21 mouse cellular contexts compared by ENCODE assay signal in the genomic region with DNA sequence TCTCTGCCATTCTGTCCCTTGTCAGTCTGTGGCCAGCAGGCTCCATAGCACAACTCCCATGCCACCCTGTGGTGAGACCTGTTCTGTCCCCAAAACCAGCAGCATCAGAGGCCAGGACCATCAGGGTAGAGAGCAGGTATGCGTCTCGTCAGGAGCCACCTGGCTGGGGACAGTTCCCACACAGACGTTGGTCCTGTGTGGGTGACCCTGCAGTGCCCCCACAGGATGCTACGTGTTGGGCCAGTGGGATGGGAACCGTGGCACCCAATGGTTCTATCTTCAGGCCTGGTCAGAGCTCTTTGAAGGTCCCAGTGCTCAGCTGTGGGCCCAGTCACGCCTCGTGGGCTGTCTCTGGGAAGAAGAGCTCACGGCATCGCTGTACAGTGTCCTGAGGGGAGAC. TPM values are rescaled to one million over a fixed set of nuclear protein-coding genes. Genes with fewer than 3 reads are reported as not detected.
"Had no signal": no experiment of that assay in that cellular context is flagged by ENCODE, and none has a peak within 500 bp of the region (broad histone marks: within the 10 kb centered on the region; RNA-seq: fewer than 3 reads in every experiment).

No protein-coding gene starts in this region.

- H3K27me3 ChIP-seq: limb, embryonic 13.5 days; neural tube, embryonic 13.5 days had no signal

- H3K4me3 ChIP-seq: limb, embryonic 13.5 days; liver, embryonic 15.5 days; neural tube, embryonic 13.5 days had no signal

- H3K4me1 ChIP-seq: limb, embryonic 13.5 days; neural tube, embryonic 13.5 days had no signal

- H3K9ac ChIP-seq: limb, embryonic 13.5 days; liver, embryonic 15.5 days; lung, embryonic 14.5 days; neural tube, embryonic 13.5 days had no signal

- H3K9me3 ChIP-seq: limb, embryonic 13.5 days; liver, embryonic 15.5 days; neural tube, embryonic 13.5 days had no signal

- H3K27ac ChIP-seq: limb, embryonic 13.5 days; liver, embryonic 15.5 days; neural tube, embryonic 13.5 days had no signal

- H3K4me2 ChIP-seq: limb, embryonic 13.5 days; liver, embryonic 15.5 days; lung, embryonic 14.5 days; neural tube, embryonic 13.5 days had no signal

- DNase-seq: kidney, adult 8-10 months; kidney, postnatal 36 days; left cerebral cortex, postnatal 4 days; lung, embryonic 14.5 days; midbrain, embryonic 14.5 days; retina, postnatal 1 day; right cerebral cortex, postnatal 4 days; spleen, adult 18-20 months; thymus, adult 18-20 months; thymus, postnatal 14 days had no signal

RNA-seq across cellular contexts. Expression of a gene that starts 14.6 kb away (rescaled TPM):
- total RNA-seq: megakaryocyte-erythroid progenitor cell, adult 5-6 weeks had no signal

RNA-seq across cellular contexts. Expression of a gene that starts 29.2 kb away (rescaled TPM):
- total RNA-seq: layer of hippocampus, adult 8-10 months; layer of hippocampus, postnatal 14 days; left cerebral cortex, adult 18-20 months; left cerebral cortex, postnatal 10 days; left cerebral cortex, postnatal 4 days; liver, adult 2 months; megakaryocyte-erythroid progenitor cell, adult 5-6 weeks had no signal
- polyA plus RNA-seq: kidney, embryonic 16.5 days; limb, embryonic 13.5 days; liver, adult 2 months; liver, embryonic 15.5 days; lung, embryonic 14.5 days; midbrain, embryonic 14.5 days; neural tube, embryonic 13.5 days; stomach, embryonic 14.5 days had no signal
